Mouse (Mus musculus): ENCODE data around the gene Tubgcp4. TPM values are rescaled to one million over a fixed set of nuclear protein-coding genes. Genes with fewer than 3 reads are reported as not detected.

Gene Tubgcp4
- polyA plus RNA-seq (2014; fragmentation: Illumina TruSeq; extraction: RNeasy Lipid Tissue Mini Kit (QIAGEN cat#74804); ENCODE audit: low read depth, low replicate concordance): 49.1 TPM

GRCm38 (mm10) chr2:121170481-121170971 lies at the start of gene Tubgcp4:
Gene Tubgcp4 (plus strand): TSS chr2:121170654.

GRCm38 (mm10) chr2:121140018-121140882 lies 30.2 kb upstream of the Tubgcp4 start, which contains the start of the genes Adal and Lcmt2:
Gene Adal (plus strand): TSS chr2:121140428.
Gene Lcmt2 (minus strand): TSS chr2:121140653.

GRCm38 (mm10) chr2:121170980-121171742 lies 707 bp downstream of the Tubgcp4 start, which contains the start of gene Zscan29:
Gene Zscan29 (minus strand): TSS chr2:121171125.

Other genes with a start within 250 kb of the Tubgcp4 start
- 37.2 TPM for gene Ubr1, start 199.9 kb upstream of the Tubgcp4 start, polyA plus RNA-seq (2014; fragmentation: Illumina TruSeq; extraction: RNeasy Lipid Tissue Mini Kit (QIAGEN cat#74804); ENCODE audit: low read depth, low replicate concordance)
- gene Tmem62, start 193.6 kb upstream of the Tubgcp4 start, polyA plus RNA-seq (2014; fragmentation: Illumina TruSeq; extraction: RNeasy Lipid Tissue Mini Kit (QIAGEN cat#74804); ENCODE audit: low read depth, low replicate concordance): 42.8 TPM
- 57.0 TPM for gene Ccndbp1, start 162.3 kb upstream of the Tubgcp4 start, polyA plus RNA-seq (2014; fragmentation: Illumina TruSeq; extraction: RNeasy Lipid Tissue Mini Kit (QIAGEN cat#74804); ENCODE audit: low read depth, low replicate concordance)
- gene Epb42, start 133.6 kb upstream of the Tubgcp4 start, polyA plus RNA-seq (2014; fragmentation: Illumina TruSeq; extraction: RNeasy Lipid Tissue Mini Kit (QIAGEN cat#74804); ENCODE audit: low read depth, low replicate concordance): 1.9 TPM
- gene Tgm5, start 84.8 kb upstream of the Tubgcp4 start, polyA plus RNA-seq (2014; fragmentation: Illumina TruSeq; extraction: RNeasy Lipid Tissue Mini Kit (QIAGEN cat#74804); ENCODE audit: low read depth, low replicate concordance): not detected
- gene Tgm7, start 60.9 kb upstream of the Tubgcp4 start, polyA plus RNA-seq (2014; fragmentation: Illumina TruSeq; extraction: RNeasy Lipid Tissue Mini Kit (QIAGEN cat#74804); ENCODE audit: low read depth, low replicate concordance): not detected
- gene Adal, start 30.2 kb upstream of the Tubgcp4 start, polyA plus RNA-seq (2014; fragmentation: Illumina TruSeq; extraction: RNeasy Lipid Tissue Mini Kit (QIAGEN cat#74804); ENCODE audit: low read depth, low replicate concordance): 34.4 TPM
- 5.6 TPM for gene Lcmt2, start 30.0 kb upstream of the Tubgcp4 start, polyA plus RNA-seq (2014; fragmentation: Illumina TruSeq; extraction: RNeasy Lipid Tissue Mini Kit (QIAGEN cat#74804); ENCODE audit: low read depth, low replicate concordance)
- gene Zscan29, start 471 bp downstream of the Tubgcp4 start, polyA plus RNA-seq (2014; fragmentation: Illumina TruSeq; extraction: RNeasy Lipid Tissue Mini Kit (QIAGEN cat#74804); ENCODE audit: low read depth, low replicate concordance): 32.5 TPM
- gene Trp53bp1, start 100.8 kb downstream of the Tubgcp4 start, polyA plus RNA-seq (2014; fragmentation: Illumina TruSeq; extraction: RNeasy Lipid Tissue Mini Kit (QIAGEN cat#74804); ENCODE audit: low read depth, low replicate concordance): 7.5 TPM
- gene Map1a, start 118.9 kb downstream of the Tubgcp4 start, polyA plus RNA-seq (2014; fragmentation: Illumina TruSeq; extraction: RNeasy Lipid Tissue Mini Kit (QIAGEN cat#74804); ENCODE audit: low read depth, low replicate concordance): 0.08 TPM
- gene Ppip5k1, start 184.7 kb downstream of the Tubgcp4 start, polyA plus RNA-seq (2014; fragmentation: Illumina TruSeq; extraction: RNeasy Lipid Tissue Mini Kit (QIAGEN cat#74804); ENCODE audit: low read depth, low replicate concordance): 14.8 TPM
- gene Ckmt1, start 187.1 kb downstream of the Tubgcp4 start, polyA plus RNA-seq (2014; fragmentation: Illumina TruSeq; extraction: RNeasy Lipid Tissue Mini Kit (QIAGEN cat#74804); ENCODE audit: low read depth, low replicate concordance): 14.6 TPM
- not detected for gene Strc, start 216.5 kb downstream of the Tubgcp4 start, polyA plus RNA-seq (2014; fragmentation: Illumina TruSeq; extraction: RNeasy Lipid Tissue Mini Kit (QIAGEN cat#74804); ENCODE audit: low read depth, low replicate concordance)
- 1,198 TPM for gene Pdia3, start 243.1 kb downstream of the Tubgcp4 start, polyA plus RNA-seq (2014; fragmentation: Illumina TruSeq; extraction: RNeasy Lipid Tissue Mini Kit (QIAGEN cat#74804); ENCODE audit: low read depth, low replicate concordance)
- gene Catsper2, start 243.1 kb downstream of the Tubgcp4 start, polyA plus RNA-seq (2014; fragmentation: Illumina TruSeq; extraction: RNeasy Lipid Tissue Mini Kit (QIAGEN cat#74804); ENCODE audit: low read depth, low replicate concordance): 1.3 TPM